Mouse (Mus musculus) heart, embryonic 16.5 days (tissue): ENCODE data around the gene Prdm11. TPM values are rescaled to one million over a fixed set of nuclear protein-coding genes. Genes with fewer than 3 reads are reported as not detected.

Experiments
- ATAC-seq: fragments of 200-750 bp; cut with Nextera tagmentation; replicated peaks from 2 replicates; pipeline ENCODE4 v1.8.0; 2017; ENCODE audit warnings: moderate number of reproducible peaks; ENCODE audit not compliant: insufficient read depth, low FRiP score; ENCODE audit errors: extremely low read depth
- H3K27ac ChIP-seq: fragments of 300-500 bp; sonication (generic); 2 replicates; pipeline ENCODE4 v1.5.1; 2014; ENCODE audit warnings: mild to moderate bottlenecking, low read length, control low read depth, moderate library complexity
- H3K27me3 ChIP-seq: fragments of 300-500 bp; sonication (generic); 2 replicates; pipeline ENCODE4 v1.6.1; 2014; ENCODE audit warnings: low read length, mixed read lengths; ENCODE audit not compliant: control insufficient read depth, insufficient read depth
- H3K36me3 ChIP-seq: fragments of 300-500 bp; sonication (generic); 2 replicates; pipeline ENCODE4 v1.6.1; 2014; ENCODE audit not compliant: control insufficient read depth, insufficient read depth
- H3K4me1 ChIP-seq: fragments of 300-500 bp; sonication (generic); 2 replicates; pipeline ENCODE4 v1.6.1; 2014; ENCODE audit warnings: low read length, mixed read lengths; ENCODE audit not compliant: control insufficient read depth, insufficient read depth
- H3K4me2 ChIP-seq: fragments of 300-500 bp; sonication (generic); 2 replicates; pipeline ENCODE4 v1.6.1; 2014; ENCODE audit warnings: low read depth, mild to moderate bottlenecking, control low read depth, low read length
- H3K4me3 ChIP-seq: fragments of 300-500 bp; sonication (generic); 2 replicates; pipeline ENCODE4 v1.5.1; 2014; ENCODE audit warnings: mild to moderate bottlenecking, control low read depth, low read length
- H3K9ac ChIP-seq: fragments of 300-500 bp; sonication (generic); 2 replicates; pipeline ENCODE4 v1.6.1; 2014; ENCODE audit warnings: low read length, control low read depth
- H3K9me3 ChIP-seq: fragments of 300-500 bp; sonication (generic); replicated peaks from 2 replicates; pipeline ENCODE4 v1.6.1; 2016; ENCODE audit warnings: low read length; ENCODE audit not compliant: control insufficient read depth
- WGBS: fragments of 180-500 bp; shearing (Covaris S2); extraction: QIAGEN DNeasy Blood & Tissue Kit; methylation state at CpG from one replicate; pipeline ENCODE4 v1.1.7; 2014; 5-methylcytosine and 5-hydroxymethylcytosine counted together
- polyA plus RNA-seq: library from polyadenylated mRNA; unstranded; fragments of >200 nt; fragmentation: Nextera tagmentation; extraction: Ambion mirVana; gene quantifications from 2 replicates; pipeline ENCODE4 v1.2.1, GENCODE M21; 2015

Prdm11 gene
- polyA plus RNA-seq, 1 experiment from 2014 or later, result 3.7 TPM

DNA sequence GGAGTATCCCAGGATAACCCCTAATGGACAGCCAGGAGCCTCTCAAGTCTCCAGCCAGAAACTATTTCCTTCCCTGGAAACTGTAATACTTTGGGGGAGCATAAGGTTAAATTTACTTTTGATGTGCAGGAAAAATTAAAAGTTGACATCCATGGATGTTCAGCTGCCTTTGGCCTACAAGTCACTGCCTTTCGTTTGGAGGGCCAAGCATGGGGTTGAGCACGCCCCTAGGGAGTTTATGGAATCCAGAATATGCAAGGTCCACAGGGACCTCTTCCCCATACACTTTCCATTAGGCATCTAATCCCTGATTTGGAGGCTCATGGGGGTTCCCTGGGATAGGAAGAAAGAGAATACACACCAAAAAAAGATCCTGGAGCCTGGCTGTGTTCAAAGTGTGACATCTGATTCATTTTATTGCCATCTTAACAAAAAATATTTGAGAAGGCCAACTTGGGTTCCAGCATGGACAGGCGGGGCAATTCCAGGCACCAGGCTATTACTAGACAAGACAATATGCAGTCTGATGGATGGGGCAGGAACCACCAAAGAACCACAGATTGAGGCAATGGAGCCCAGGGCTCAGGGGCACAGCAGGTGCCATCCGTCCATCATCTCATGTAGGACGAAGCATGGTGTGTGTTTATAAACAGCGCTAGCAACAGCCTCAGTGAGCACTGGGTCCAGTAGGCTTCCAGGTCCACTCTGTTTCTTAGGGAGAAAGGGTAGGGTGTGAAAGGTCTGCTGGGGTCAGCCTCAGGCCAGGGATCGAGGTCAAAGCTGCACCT lies 61.5 kb downstream of the Prdm11 start:
- H3K9me3 ChIP-seq, result no peaks in the 10 kb centered on the region
- no peak overlapping the region for H3K27ac ChIP-seq
- peaks cover 24% of the 10 kb centered on the region for H3K4me1 ChIP-seq
- H3K4me2 ChIP-seq, result no peak overlapping the region
- H3K9ac ChIP-seq, result no peak overlapping the region
- ATAC-seq, result no peak
- no peak overlapping the region for H3K4me3 ChIP-seq
- 78% methylated on average over 7 of the region's 7 CpGs for WGBS
- H3K36me3 ChIP-seq, result peaks cover 10% of the 10 kb centered on the region
- no peaks in the 10 kb centered on the region for H3K27me3 ChIP-seq

DNA sequence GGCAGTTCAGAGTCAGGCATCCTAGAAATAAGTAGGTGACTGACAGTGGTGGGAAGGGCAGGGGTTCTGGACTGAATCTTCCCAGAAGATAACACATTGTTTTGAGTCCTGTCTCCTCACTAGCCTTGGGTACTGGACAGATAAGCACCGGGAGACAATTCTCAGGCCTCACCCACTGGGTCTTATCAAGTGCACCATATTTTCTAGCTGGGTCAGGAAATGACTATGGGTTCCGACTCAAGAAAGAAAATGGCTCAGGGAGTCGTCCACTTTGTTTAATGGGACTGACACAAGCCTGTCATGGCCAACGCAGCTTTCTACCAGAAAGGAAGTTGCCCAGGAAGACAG lies 62.7 kb downstream of the Prdm11 start:
- Histone ChIP-seq H3K4me2 (no peak overlapping the region), H3K9ac (no peak overlapping the region), H3K4me1 (peaks cover 14% of the 10 kb centered on the region), H3K27me3 (no peaks in the 10 kb centered on the region), H3K4me3 (no peak overlapping the region), H3K27ac (no peak overlapping the region), H3K36me3 (peaks cover 21% of the 10 kb centered on the region), H3K9me3 (no peaks in the 10 kb centered on the region)
- 60% methylated on average over 4 of the region's 4 CpGs for WGBS
- ATAC-seq, result no peak

DNA sequence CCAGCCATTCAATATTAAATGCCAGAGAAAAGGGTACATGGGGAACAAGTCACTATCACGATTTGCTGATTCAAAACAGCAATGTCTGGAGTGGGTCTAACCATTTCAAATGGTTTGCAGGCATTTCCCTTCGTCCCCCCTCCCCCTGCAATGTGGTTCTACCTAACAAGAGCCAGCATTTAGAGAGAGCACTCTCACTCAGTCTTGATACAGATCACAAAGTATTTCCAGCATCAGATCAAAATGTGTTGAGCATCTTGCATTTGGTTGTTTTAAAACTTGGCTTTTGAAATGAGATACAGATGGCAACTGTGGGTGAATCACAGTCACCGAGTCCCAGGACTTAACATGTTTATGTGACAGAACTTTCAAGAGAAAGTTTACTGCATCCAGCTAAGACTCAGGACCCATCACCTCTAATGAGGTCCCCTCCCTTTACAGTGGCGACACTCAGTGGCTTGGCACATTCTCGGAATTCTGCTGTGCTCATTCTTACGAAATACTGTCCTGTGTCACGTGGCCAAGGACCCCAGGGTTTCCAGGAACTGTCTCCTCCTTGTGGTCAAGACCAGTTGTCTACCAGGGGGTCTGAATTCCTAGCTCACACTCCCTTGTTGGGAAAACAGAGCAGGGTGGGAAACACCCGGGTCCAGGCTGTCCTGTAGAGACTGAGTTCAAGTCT lies 63.2 kb downstream of the Prdm11 start:
- WGBS, result 52% methylated on average over 8 of the region's 8 CpGs
- no peaks in the 10 kb centered on the region for H3K9me3 ChIP-seq
- H3K4me3 ChIP-seq, result no peak overlapping the region
- H3K27ac ChIP-seq, result no peak overlapping the region
- H3K27me3 ChIP-seq, result no peaks in the 10 kb centered on the region
- H3K9ac ChIP-seq, result no peak overlapping the region
- peaks cover 21% of the 10 kb centered on the region for H3K36me3 ChIP-seq
- H3K4me1 ChIP-seq, result peaks cover 9% of the 10 kb centered on the region
- ATAC-seq, result no peak
- no peak overlapping the region for H3K4me2 ChIP-seq

DNA sequence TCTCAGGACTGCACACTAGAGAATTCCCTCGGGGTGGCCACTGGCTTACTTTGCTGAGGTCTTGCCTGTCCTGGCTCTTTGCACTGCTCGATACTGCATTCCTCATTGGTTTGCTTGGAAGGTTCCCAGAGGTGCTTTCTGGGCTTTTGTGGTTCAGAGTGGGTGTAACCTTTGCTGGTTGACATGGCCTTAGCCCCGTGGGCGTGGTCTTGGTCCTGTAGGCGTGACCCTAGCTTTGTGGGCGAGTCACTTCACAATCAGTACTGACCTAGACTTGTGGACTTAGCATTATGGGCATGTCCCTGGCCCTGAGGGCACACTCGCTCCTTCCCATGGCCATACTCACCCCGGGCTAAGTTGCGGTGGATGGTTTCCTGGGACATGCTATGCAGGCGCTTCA lies 65.8 kb downstream of the Prdm11 start:
- no peak overlapping the region for H3K4me3 ChIP-seq
- ATAC-seq, result no peak
- H3K9ac ChIP-seq, result no peak overlapping the region
- H3K9me3 ChIP-seq, result no peaks in the 10 kb centered on the region
- H3K4me1 ChIP-seq, result no peaks in the 10 kb centered on the region
- no peak overlapping the region for H3K4me2 ChIP-seq
- WGBS, result 88% methylated on average over 10 of the region's 10 CpGs
- peaks cover 23% of the 10 kb centered on the region for H3K36me3 ChIP-seq
- no peak overlapping the region for H3K27ac ChIP-seq
- H3K27me3 ChIP-seq, result no peaks in the 10 kb centered on the region

DNA sequence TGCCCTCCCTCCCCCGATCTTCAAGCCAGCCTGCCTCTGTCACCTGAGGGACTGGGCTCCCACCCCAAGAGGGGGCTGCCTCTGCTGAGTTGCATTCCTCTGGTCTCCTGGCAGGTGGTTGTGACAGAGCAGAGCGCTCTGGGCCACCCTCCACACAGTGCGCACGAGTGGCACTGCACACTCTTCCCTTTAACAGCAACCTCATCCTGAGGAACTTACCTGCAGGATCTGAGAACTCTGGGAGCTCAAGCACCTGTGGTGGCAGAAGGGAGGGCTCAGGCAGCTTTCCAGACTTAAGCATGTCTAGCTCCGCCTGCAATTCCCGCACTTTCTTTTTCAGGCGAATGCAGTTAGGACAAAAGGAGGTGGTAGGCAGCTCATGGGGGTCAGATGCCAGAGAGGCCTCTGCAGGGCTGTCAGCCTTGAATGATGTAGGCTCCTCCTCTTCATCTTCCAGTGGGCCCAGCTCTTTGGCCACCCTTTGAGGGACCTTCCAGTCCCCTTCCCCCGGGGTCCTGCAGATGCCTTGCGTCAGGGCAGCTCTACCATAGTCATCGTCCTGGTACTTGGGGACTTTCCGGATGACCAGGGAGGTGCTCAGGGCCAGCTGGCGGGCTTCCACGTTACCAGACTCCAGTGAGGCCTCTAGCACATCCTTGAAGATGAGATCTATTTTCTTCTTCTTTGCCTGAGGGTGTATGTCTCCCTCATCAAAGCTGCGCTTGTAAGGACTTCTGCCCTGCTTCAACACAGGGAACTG lies 70.8 kb downstream of the Prdm11 start:
- Histone ChIP-seq H3K36me3 (peaks cover 57% of the 10 kb centered on the region), H3K9me3 (no peaks in the 10 kb centered on the region), H3K4me2 (no peak overlapping the region), H3K27ac (no peak overlapping the region), H3K4me1 (no peaks in the 10 kb centered on the region), H3K4me3 (no peak overlapping the region), H3K9ac (no peak overlapping the region), H3K27me3 (no peaks in the 10 kb centered on the region)
- WGBS, result 81% methylated on average over 14 of the region's 14 CpGs
- no peak; the same call in 1 of the 2 replicates for ATAC-seq

DNA sequence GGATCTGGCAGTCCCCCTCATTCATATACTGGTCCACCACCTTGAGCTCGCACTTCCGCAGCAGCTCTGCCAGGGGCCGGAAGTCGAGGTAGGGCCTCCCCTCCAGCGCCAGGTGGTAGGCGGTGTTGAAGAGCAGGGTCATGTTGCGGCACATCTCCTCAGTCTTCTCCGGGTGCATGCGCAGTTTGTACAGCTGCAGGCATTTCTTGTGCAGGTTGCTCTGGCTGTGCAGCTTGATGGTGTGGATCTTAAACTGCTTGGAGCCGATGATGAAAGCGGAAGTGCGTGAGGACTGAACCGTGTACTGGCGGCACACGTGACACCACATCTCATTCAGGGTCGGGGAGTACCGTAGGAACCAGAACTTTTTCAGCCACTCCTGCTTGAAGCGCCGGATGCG lies 72.3 kb downstream of the Prdm11 start:
- WGBS, result 93% methylated on average over 20 of the region's 20 CpGs

DNA sequence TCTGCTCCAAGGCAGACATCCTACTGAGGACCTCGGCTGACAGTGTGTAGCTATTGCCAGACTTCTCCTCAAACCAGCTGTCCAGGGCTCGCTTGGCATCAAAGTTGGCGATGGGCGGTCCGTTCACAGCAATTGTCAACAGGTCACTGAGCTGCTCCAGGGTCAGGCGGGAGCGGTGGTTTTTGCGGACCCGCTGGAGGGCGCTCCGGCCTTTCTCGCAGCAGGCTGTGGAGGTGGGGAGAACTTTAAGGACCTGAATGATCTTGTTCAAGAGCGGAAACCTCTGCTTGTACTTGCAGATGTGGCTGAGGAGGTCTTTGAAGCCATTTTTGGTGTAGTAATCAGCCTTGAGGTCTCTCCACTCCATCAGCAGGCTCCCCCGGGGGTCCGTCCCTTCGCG lies 73.9 kb downstream of the Prdm11 start:
- H3K4me3 ChIP-seq, result no peak overlapping the region
- no peak overlapping the region for H3K27ac ChIP-seq
- peaks cover 10% of the 10 kb centered on the region for H3K4me1 ChIP-seq
- H3K9me3 ChIP-seq, result no peaks in the 10 kb centered on the region
- H3K9ac ChIP-seq, result no peak overlapping the region
- H3K36me3 ChIP-seq, result peaks cover 44% of the 10 kb centered on the region
- 88% methylated on average over 17 of the region's 17 CpGs for WGBS
- ATAC-seq, result no peak
- no peaks in the 10 kb centered on the region for H3K27me3 ChIP-seq
- H3K4me2 ChIP-seq, result no peak overlapping the region

More for the DNA sequence above, 72.3 kb downstream of the Prdm11 start:
- no peaks in the 10 kb centered on the region for H3K9me3 ChIP-seq
- H3K4me2 ChIP-seq, result no peak overlapping the region
- H3K4me1 ChIP-seq, result no peaks in the 10 kb centered on the region
- H3K27me3 ChIP-seq, result no peaks in the 10 kb centered on the region
- no peak for ATAC-seq
- H3K9ac ChIP-seq, result no peak overlapping the region
- H3K36me3 ChIP-seq, result peaks cover 48% of the 10 kb centered on the region
- no peak overlapping the region for H3K4me3 ChIP-seq
- no peak overlapping the region for H3K27ac ChIP-seq

DNA sequence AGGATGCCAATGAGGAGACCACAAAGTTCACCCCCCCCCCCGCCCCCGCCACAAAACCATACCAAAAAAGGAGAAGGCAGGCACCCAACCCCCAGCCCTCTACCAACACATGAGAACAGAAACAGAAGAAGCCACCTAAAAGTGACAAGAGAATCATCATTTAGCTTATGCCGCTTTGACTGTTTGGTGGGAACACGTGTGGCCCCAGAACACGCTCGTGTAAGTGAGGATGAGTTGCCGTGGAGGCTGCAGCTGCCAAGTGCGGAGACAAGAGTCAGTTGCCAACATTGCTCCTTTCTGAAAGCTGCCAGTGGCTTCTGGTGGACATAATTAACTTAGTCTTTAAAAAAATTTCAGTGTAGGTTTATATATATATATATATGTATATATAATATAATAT lies 74.4 kb downstream of the Prdm11 start:
- no peak for ATAC-seq
- Histone ChIP-seq H3K9me3 (no peaks in the 10 kb centered on the region), H3K4me1 (peaks cover 12% of the 10 kb centered on the region), H3K9ac (no peak overlapping the region), H3K4me3 (no peak overlapping the region), H3K27ac (no peak overlapping the region; the same call in 1 of the 2 replicates), H3K36me3 (peaks cover 44% of the 10 kb centered on the region), H3K4me2 (no peak overlapping the region), H3K27me3 (no peaks in the 10 kb centered on the region)
- 83% methylated on average over 8 of the region's 8 CpGs for WGBS

DNA sequence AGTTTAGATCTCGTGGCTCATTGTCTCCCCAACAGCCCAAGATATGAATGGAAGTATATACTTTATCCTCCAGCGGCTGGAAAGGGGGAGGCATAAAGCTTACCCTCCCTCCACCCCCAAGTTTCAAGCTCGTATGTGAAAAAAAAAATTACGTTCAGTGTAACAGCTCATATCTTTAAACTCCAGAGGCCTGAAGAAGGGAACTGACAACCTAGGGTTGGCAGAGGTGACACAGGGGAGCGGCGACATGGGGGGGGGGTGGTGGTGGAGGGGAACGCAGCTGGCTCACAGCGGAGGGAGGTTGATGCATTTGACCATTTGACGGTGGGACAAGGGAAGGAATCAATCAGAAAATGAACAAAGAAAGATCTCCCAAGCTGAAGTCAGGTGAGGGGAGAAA lies 74.9 kb downstream of the Prdm11 start:
- ATAC-seq, result no peak
- WGBS, result 75% methylated on average over 9 of the region's 9 CpGs

More for the DNA sequence above, 74.9 kb downstream of the Prdm11 start:
- H3K9ac ChIP-seq, result no peak overlapping the region
- no peak overlapping the region for H3K4me3 ChIP-seq
- no peaks in the 10 kb centered on the region for H3K27me3 ChIP-seq
- H3K9me3 ChIP-seq, result no peaks in the 10 kb centered on the region
- H3K4me2 ChIP-seq, result no peak overlapping the region
- H3K4me1 ChIP-seq, result peaks cover 12% of the 10 kb centered on the region
- no peak overlapping the region; the same call in 1 of the 2 replicates for H3K27ac ChIP-seq
- H3K36me3 ChIP-seq, result peaks cover 39% of the 10 kb centered on the region
